Mouse (Mus musculus) hindbrain, embryonic 13.5 days (tissue): Measurements from ENCODE around the gene Gnas. TPM values are rescaled to one million over a fixed set of nuclear protein-coding genes. Genes with fewer than 3 reads are reported as not detected.
"Not testable (repeated sequence)": the region's sequence is repeated elsewhere in the genome, so short reads cannot be mapped to it uniquely, and the experiment has no call there.

Source experiments
- ATAC-seq: fragments of 200-750 bp; cut with Nextera tagmentation; 2 replicates; pipeline ENCODE4 v1.8.0; 2017; ENCODE audit warnings: moderate TSS enrichment; ENCODE audit not compliant: low FRiP score
- H3K27ac ChIP-seq: fragments of 300-500 bp; sonication (generic); 2 replicates; pipeline ENCODE4 v1.5.1; 2015; ENCODE audit warnings: inconsistent platforms, mild to moderate bottlenecking, moderate library complexity
- H3K27me3 ChIP-seq: fragments of 300-500 bp; sonication (generic); 2 replicates; pipeline ENCODE4 v1.6.1; 2015; ENCODE audit warnings: mild to moderate bottlenecking, inconsistent platforms
- H3K36me3 ChIP-seq: fragments of 300-500 bp; sonication (generic); 2 replicates; pipeline ENCODE4 v1.6.1; 2015; ENCODE audit warnings: mild to moderate bottlenecking, inconsistent platforms
- H3K4me1 ChIP-seq: fragments of 300-500 bp; sonication (generic); replicated peaks from 2 replicates; pipeline ENCODE4 v1.6.1; 2015; ENCODE audit warnings: inconsistent platforms
- H3K4me2 ChIP-seq: fragments of 300-500 bp; sonication (generic); 2 replicates; pipeline ENCODE4 v1.6.1; 2015; ENCODE audit warnings: inconsistent platforms, mild to moderate bottlenecking, moderate library complexity
- H3K4me3 ChIP-seq: fragments of 300-500 bp; sonication (generic); 2 replicates; pipeline ENCODE4 v1.5.1; 2015; ENCODE audit warnings: mild to moderate bottlenecking, inconsistent platforms
- H3K9ac ChIP-seq: fragments of 300-500 bp; sonication (generic); 2 replicates; pipeline ENCODE4 v1.6.1; 2015; ENCODE audit warnings: mild to moderate bottlenecking, inconsistent platforms
- H3K9me3 ChIP-seq: fragments of 300-500 bp; sonication (generic); 2 replicates; pipeline ENCODE4 v1.6.1; 2016; ENCODE audit warnings: inconsistent platforms
- WGBS: fragments of 180-500 bp; shearing (Covaris S2); methylation state at CpG from one replicate; pipeline ENCODE4 v1.1.7; 2015; 5-methylcytosine and 5-hydroxymethylcytosine counted together
- polyA plus RNA-seq: library from polyadenylated mRNA; unstranded; fragments of >200 nt; fragmentation: Nextera tagmentation; extraction: Ambion mirVana; gene quantifications from 2 replicates; pipeline ENCODE4 v1.2.1, GENCODE M21; 2015

Gene Gnas
- polyA plus RNA-seq, 1 experiment from 2014 or later: 1,516 TPM

- 28% methylated on average over 1 of the region's 1 CpGs for WGBS
- no peaks in the 10 kb centered on the region for H3K9me3 ChIP-seq
- H3K4me3 ChIP-seq: no peak overlapping the region
- no peak overlapping the region for H3K9ac ChIP-seq
- ATAC-seq: no peak
- peaks cover 3% of the 10 kb centered on the region for H3K4me1 ChIP-seq
- no peak overlapping the region for H3K27ac ChIP-seq
- H3K36me3 ChIP-seq: no peaks in the 10 kb centered on the region
- H3K4me2 ChIP-seq: no peak overlapping the region
- no peaks in the 10 kb centered on the region for H3K27me3 ChIP-seq
Measured at GRCm38 (mm10) chr2:174311613-174312012, 27.5 kb downstream of the Gnas start.

- WGBS: 28% methylated on average over 4 of the region's 4 CpGs
- Histone ChIP-seq H3K27me3 (no peaks in the 10 kb centered on the region), H3K4me2 (no peak overlapping the region), H3K4me1 (peaks cover 4% of the 10 kb centered on the region), H3K4me3 (no peak overlapping the region), H3K27ac (no peak overlapping the region), H3K36me3 (no peaks in the 10 kb centered on the region), H3K9me3 (no peaks in the 10 kb centered on the region), H3K9ac (no peak overlapping the region)
- ATAC-seq: peak; percentile 64; the same call in 1 of the 2 replicates
Measured at GRCm38 (mm10) chr2:174312118-174312647, 28.1 kb downstream of the Gnas start.

GRCm38 (mm10) chr2:174312661-174313060 is 28.5 kb downstream of the Gnas start:
- no peaks in the 10 kb centered on the region for H3K27me3 ChIP-seq
- 75% methylated on average over 2 of the region's 2 CpGs for WGBS
- H3K4me3 ChIP-seq: no peak overlapping the region
- no peaks in the 10 kb centered on the region for H3K9me3 ChIP-seq
- no peak for ATAC-seq
- H3K4me2 ChIP-seq: no peak overlapping the region
- H3K27ac ChIP-seq: no peak overlapping the region
- H3K36me3 ChIP-seq: no peaks in the 10 kb centered on the region
- no peak overlapping the region for H3K9ac ChIP-seq
- H3K4me1 ChIP-seq: peaks cover 9% of the 10 kb centered on the region

GRCm38 (mm10) chr2:174315445-174315844 is 31.3 kb downstream of the Gnas start:
- not testable (repeated sequence) for H3K27ac ChIP-seq, H3K4me2 ChIP-seq, H3K9ac ChIP-seq, H3K27me3 ChIP-seq, ATAC-seq, H3K36me3 ChIP-seq, H3K4me3 ChIP-seq, H3K9me3 ChIP-seq
- peaks cover 13% of the 10 kb centered on the region for H3K4me1 ChIP-seq

- H3K36me3 ChIP-seq: no peaks in the 10 kb centered on the region
- no peak overlapping the region for H3K27ac ChIP-seq
- H3K27me3 ChIP-seq: no peaks in the 10 kb centered on the region
- no peak overlapping the region for H3K4me3 ChIP-seq
- H3K9ac ChIP-seq: no peak overlapping the region
- no peak for ATAC-seq
- H3K4me2 ChIP-seq: no peak overlapping the region
- WGBS: 91% methylated on average over 9 of the region's 9 CpGs
- no peaks in the 10 kb centered on the region for H3K9me3 ChIP-seq
- peaks cover 10% of the 10 kb centered on the region; the same call in 1 of the 2 replicates for H3K4me1 ChIP-seq
Measured at GRCm38 (mm10) chr2:174316661-174317060, 32.5 kb downstream of the Gnas start.

GRCm38 (mm10) chr2:174325989-174326388 is 41.9 kb downstream of the Gnas start:
- 62% methylated on average over 4 of the region's 4 CpGs for WGBS
- Histone ChIP-seq H3K4me1 (peaks cover 12% of the 10 kb centered on the region), H3K4me2 (no peak overlapping the region), H3K9ac (no peak overlapping the region), H3K27me3 (no peaks in the 10 kb centered on the region), H3K4me3 (no peak overlapping the region; the same call in 1 of the 2 replicates), H3K9me3 (no peaks in the 10 kb centered on the region), H3K27ac (no peak overlapping the region), H3K36me3 (no peaks in the 10 kb centered on the region)
- ATAC-seq: no peak

GRCm38 (mm10) chr2:174326481-174326880 is 42.4 kb downstream of the Gnas start:
- Histone ChIP-seq H3K27me3 (no peaks in the 10 kb centered on the region), H3K9me3 (no peaks in the 10 kb centered on the region), H3K4me2 (peak overlapping the region; percentile 69), H3K27ac (no peak overlapping the region), H3K4me1 (peaks cover 14% of the 10 kb centered on the region), H3K36me3 (no peaks in the 10 kb centered on the region), H3K4me3 (peak overlapping the region; percentile 98), H3K9ac (peak overlapping the region; percentile 65)
- ATAC-seq: no peak
- whole genome bisulfite sequencing: 70% methylated on average over 8 of the region's 8 CpGs

GRCm38 (mm10) chr2:174327295-174327981 is 43.3 kb downstream of the Gnas start:
- Histone ChIP-seq H3K9ac (peak overlapping the region; percentile 65), H3K4me1 (peaks cover 23% of the 10 kb centered on the region), H3K27me3 (no peaks in the 10 kb centered on the region), H3K4me3 (peak overlapping the region; percentile 98), H3K27ac (peak overlapping the region; percentile 52), H3K36me3 (no peaks in the 10 kb centered on the region), H3K9me3 (no peaks in the 10 kb centered on the region), H3K4me2 (peak overlapping the region; percentile 69)
- ATAC-seq: peak; percentile 67
- WGBS: 60% methylated on average over 64 of the region's 64 CpGs

- peak overlapping the region; percentile 69 for H3K4me2 ChIP-seq
- H3K27ac ChIP-seq: peak overlapping the region; percentile 99
- H3K27me3 ChIP-seq: no peaks in the 10 kb centered on the region
- no peak for ATAC-seq
- peak overlapping the region; percentile 100 for H3K9ac ChIP-seq
- no peaks in the 10 kb centered on the region for H3K36me3 ChIP-seq
- 46% methylated on average over 46 of the region's 46 CpGs for WGBS
- peak overlapping the region; percentile 98 for H3K4me3 ChIP-seq
- H3K4me1 ChIP-seq: peaks cover 32% of the 10 kb centered on the region
- no peaks in the 10 kb centered on the region for H3K9me3 ChIP-seq
Measured at GRCm38 (mm10) chr2:174328358-174328905, 44.3 kb downstream of the Gnas start.

- no peaks in the 10 kb centered on the region for H3K9me3 ChIP-seq
- no peaks in the 10 kb centered on the region for H3K27me3 ChIP-seq
- peaks cover 39% of the 10 kb centered on the region for H3K4me1 ChIP-seq
- WGBS: 43% methylated on average over 58 of the region's 58 CpGs
- H3K4me2 ChIP-seq: peak overlapping the region; percentile 69
- H3K9ac ChIP-seq: peak overlapping the region; percentile 100
- H3K36me3 ChIP-seq: 0 out of 2 replicates have a peak, but pooled peaks cover under 1% of the 10 kb centered on the region
- peak; percentile 7 for ATAC-seq
- H3K4me3 ChIP-seq: peak overlapping the region; percentile 98
- H3K27ac ChIP-seq: peak overlapping the region; percentile 99
Measured at GRCm38 (mm10) chr2:174328926-174329662, 45.0 kb downstream of the Gnas start.

GRCm38 (mm10) chr2:174329663-174330615 is 45.8 kb downstream of the Gnas start:
- peak; percentile 78 for ATAC-seq
- H3K4me1 ChIP-seq: peaks cover 47% of the 10 kb centered on the region
- peak overlapping the region; percentile 69 for H3K4me2 ChIP-seq
- H3K9ac ChIP-seq: peak overlapping the region; percentile 100
- no peaks in the 10 kb centered on the region for H3K27me3 ChIP-seq
- no peaks in the 10 kb centered on the region for H3K9me3 ChIP-seq
- WGBS: 1% methylated on average over 58 of the region's 131 CpGs
- peak overlapping the region; percentile 98 for H3K4me3 ChIP-seq
- peaks cover 7% of the 10 kb centered on the region; the same call in 1 of the 2 replicates for H3K36me3 ChIP-seq
- H3K27ac ChIP-seq: peak overlapping the region; percentile 99
